Mouse (Mus musculus) neural tube, embryonic 10.5 days (tissue): ENCODE results near the gene Rpl36a.
"Not testable (repeated sequence)": the region's sequence is repeated elsewhere in the genome, so short reads cannot be mapped to it uniquely, and the experiment has no call there.

Source experiments
- DNase-seq: peaks from one replicate; pipeline ENCODE4 v3.0.0-alpha.2; 2017; ENCODE audit warnings: low spot score; ENCODE audit errors: extremely low spot score

Rpl36a gene

GRCm38 (mm10) chrX:134585103-134586002 is at the start of gene Rpl36a:
Gene Rpl36a, plus strand, starts transcription at chrX:134585654.
- peak; percentile 82 for DNase-seq

- DNase-seq: not testable (repeated sequence)
Observed at GRCm38 (mm10) chrX:134539795-134540194, 45.7 kb upstream of the Rpl36a start.

- no peak for DNase-seq
Observed at GRCm38 (mm10) chrX:134540414-134541135, 44.9 kb upstream of the Rpl36a start.

GRCm38 (mm10) chrX:134541145-134541954 is 44.1 kb upstream of the Rpl36a start, which contains the start of gene Timm8a1:
Gene Timm8a1, minus strand, starts transcription at chrX:134541865.
- peak; percentile 65 for DNase-seq

- DNase-seq: no peak
Observed at GRCm38 (mm10) chrX:134541955-134542308, 43.5 kb upstream of the Rpl36a start.

- DNase-seq: no peak
Observed at GRCm38 (mm10) chrX:134547330-134547729, 38.1 kb upstream of the Rpl36a start.

GRCm38 (mm10) chrX:134550903-134551302 is 34.6 kb upstream of the Rpl36a start:
- peak; percentile 18 for DNase-seq

GRCm38 (mm10) chrX:134553326-134553725 is 32.1 kb upstream of the Rpl36a start:
- DNase-seq: no peak

- no peak for DNase-seq
Observed at GRCm38 (mm10) chrX:134554425-134554824, 31.0 kb upstream of the Rpl36a start.

- no peak for DNase-seq
Observed at GRCm38 (mm10) chrX:134564326-134564725, 21.1 kb upstream of the Rpl36a start.

GRCm38 (mm10) chrX:134566536-134567222 is 18.8 kb upstream of the Rpl36a start:
- no peak for DNase-seq

- no peak for DNase-seq
Observed at GRCm38 (mm10) chrX:134577896-134578295, 7.6 kb upstream of the Rpl36a start.

- no peak for DNase-seq
Observed at GRCm38 (mm10) chrX:134580528-134581305, 4.7 kb upstream of the Rpl36a start.

GRCm38 (mm10) chrX:134582270-134582669 is 3.2 kb upstream of the Rpl36a start:
- no peak for DNase-seq

- no peak for DNase-seq
Observed at GRCm38 (mm10) chrX:134582888-134583669, 2.4 kb upstream of the Rpl36a start, which contains the start of gene Btk. Gene Btk, minus strand, starts transcription at chrX:134583570.

- no peak for DNase-seq
Observed at GRCm38 (mm10) chrX:134586447-134586846, 993 bp downstream of the Rpl36a start.

GRCm38 (mm10) chrX:134588261-134588660 is 2.8 kb downstream of the Rpl36a start:
- DNase-seq: no peak

- no peak for DNase-seq
Observed at GRCm38 (mm10) chrX:134588997-134589396, 3.5 kb downstream of the Rpl36a start.

- DNase-seq: no peak
Observed at GRCm38 (mm10) chrX:134589836-134590235, 4.4 kb downstream of the Rpl36a start.
